Mouse (Mus musculus): ENCODE data around the gene Rasl11a. TPM values are rescaled to one million over a fixed set of nuclear protein-coding genes. Genes with fewer than 3 reads are reported as not detected.

Rasl11a gene
- polyA plus RNA-seq, 1 experiment from 2014 or later: 23.5 TPM

- no peak overlapping the region for H3K4me2 ChIP-seq (ENCODE audit: low read depth, severe bottlenecking)
- no peak for ATAC-seq (ENCODE audit: insufficient number of reproducible peaks, low FRiP score, low TSS enrichment, low read depth)
- 0 out of 2 replicates have a peak, but pooled peaks cover 1% of the 10 kb centered on the region for H3K4me1 ChIP-seq (ENCODE audit: control insufficient read depth, insufficient read depth, low read length)
- DNase-seq (ENCODE audit: low spot score): no peak
- no peak overlapping the region for H3K27ac ChIP-seq (replicated peaks; ENCODE audit: low read depth, low read length)
- no peaks in the 10 kb centered on the region for H3K27me3 ChIP-seq (ENCODE audit: control insufficient read depth, insufficient read depth, low read length)
- no peak overlapping the region for H3K4me3 ChIP-seq (ENCODE audit: low read depth, low read length)
- no peak overlapping the region for H3K9ac ChIP-seq (ENCODE audit: low read length)
- 43% methylated on average over 12 of the region's 12 CpGs for whole genome bisulfite sequencing
- H3K9me3 ChIP-seq (ENCODE audit: control insufficient read depth, low read length): no peaks in the 10 kb centered on the region
- peaks cover 11% of the 10 kb centered on the region for H3K36me3 ChIP-seq (ENCODE audit: control insufficient read depth, insufficient read depth, low read length)
Measured at GRCm38 (mm10) chr5:146838836-146839648, 5.8 kb upstream of the Rasl11a start.

- WGBS: 37% methylated on average over 5 of the region's 5 CpGs
- DNase-seq (ENCODE audit: low spot score) (no peak), ATAC-seq (ENCODE audit: insufficient number of reproducible peaks, low FRiP score, low TSS enrichment, low read depth) (no peak)
- H3K4me3 ChIP-seq (ENCODE audit: low read depth, low read length): no peak overlapping the region
- no peaks in the 10 kb centered on the region for H3K4me1 ChIP-seq (ENCODE audit: control insufficient read depth, insufficient read depth, low read length)
- H3K27ac ChIP-seq (replicated peaks; ENCODE audit: low read depth, low read length): no peak overlapping the region
- H3K9me3 ChIP-seq (ENCODE audit: control insufficient read depth, low read length): no peaks in the 10 kb centered on the region
- H3K4me2 ChIP-seq (ENCODE audit: low read depth, severe bottlenecking): no peak overlapping the region
- no peak overlapping the region for H3K9ac ChIP-seq (ENCODE audit: low read length)
- no peaks in the 10 kb centered on the region for H3K27me3 ChIP-seq (ENCODE audit: control insufficient read depth, insufficient read depth, low read length)
- peaks cover 11% of the 10 kb centered on the region for H3K36me3 ChIP-seq (ENCODE audit: control insufficient read depth, insufficient read depth, low read length)
Measured at GRCm38 (mm10) chr5:146839760-146840159, 5.1 kb upstream of the Rasl11a start.

GRCm38 (mm10) chr5:146840422-146840821 is 4.4 kb upstream of the Rasl11a start:
- no peaks in the 10 kb centered on the region for H3K4me1 ChIP-seq (ENCODE audit: control insufficient read depth, insufficient read depth, low read length)
- H3K27ac ChIP-seq (replicated peaks; ENCODE audit: low read depth, low read length): no peak overlapping the region
- H3K36me3 ChIP-seq (ENCODE audit: control insufficient read depth, insufficient read depth, low read length): peaks cover 11% of the 10 kb centered on the region
- DNase-seq (ENCODE audit: low spot score) (no peak), ATAC-seq (ENCODE audit: insufficient number of reproducible peaks, low FRiP score, low TSS enrichment, low read depth) (no peak)
- H3K9me3 ChIP-seq (ENCODE audit: control insufficient read depth, low read length): no peaks in the 10 kb centered on the region
- WGBS: 91% methylated on average over 4 of the region's 4 CpGs
- no peak overlapping the region for H3K4me2 ChIP-seq (ENCODE audit: low read depth, severe bottlenecking)
- no peak overlapping the region for H3K4me3 ChIP-seq (ENCODE audit: low read depth, low read length)
- no peaks in the 10 kb centered on the region for H3K27me3 ChIP-seq (ENCODE audit: control insufficient read depth, insufficient read depth, low read length)
- H3K9ac ChIP-seq (ENCODE audit: low read length): no peak overlapping the region

- DNase-seq (ENCODE audit: low spot score) (no peak), ATAC-seq (ENCODE audit: insufficient number of reproducible peaks, low FRiP score, low TSS enrichment, low read depth) (no peak)
- Histone ChIP-seq H3K27ac (replicated peaks; ENCODE audit: low read depth, low read length) (no peak overlapping the region), H3K4me2 (ENCODE audit: low read depth, severe bottlenecking) (no peak overlapping the region), H3K9ac (ENCODE audit: low read length) (no peak overlapping the region), H3K4me1 (ENCODE audit: control insufficient read depth, insufficient read depth, low read length) (no peaks in the 10 kb centered on the region), H3K9me3 (ENCODE audit: control insufficient read depth, low read length) (no peaks in the 10 kb centered on the region), H3K27me3 (ENCODE audit: control insufficient read depth, insufficient read depth, low read length) (no peaks in the 10 kb centered on the region), H3K36me3 (ENCODE audit: control insufficient read depth, insufficient read depth, low read length) (peaks cover 6% of the 10 kb centered on the region), H3K4me3 (ENCODE audit: low read depth, low read length) (no peak overlapping the region)
- 87% methylated on average over 5 of the region's 5 CpGs for WGBS
Measured at GRCm38 (mm10) chr5:146841301-146841700, 3.6 kb upstream of the Rasl11a start.

GRCm38 (mm10) chr5:146841996-146842395 is 2.9 kb upstream of the Rasl11a start:
- H3K9me3 ChIP-seq (ENCODE audit: control insufficient read depth, low read length): no peaks in the 10 kb centered on the region
- no peaks in the 10 kb centered on the region for H3K4me1 ChIP-seq (ENCODE audit: control insufficient read depth, insufficient read depth, low read length)
- ATAC-seq (ENCODE audit: insufficient number of reproducible peaks, low FRiP score, low TSS enrichment, low read depth): no peak
- H3K36me3 ChIP-seq (ENCODE audit: control insufficient read depth, insufficient read depth, low read length): peaks cover 2% of the 10 kb centered on the region
- H3K27me3 ChIP-seq (ENCODE audit: control insufficient read depth, insufficient read depth, low read length): no peaks in the 10 kb centered on the region
- 94% methylated on average over 4 of the region's 4 CpGs for WGBS
- H3K27ac ChIP-seq (replicated peaks; ENCODE audit: low read depth, low read length): no peak overlapping the region
- H3K4me2 ChIP-seq (ENCODE audit: low read depth, severe bottlenecking): no peak overlapping the region
- no peak overlapping the region for H3K9ac ChIP-seq (ENCODE audit: low read length)
- no peak overlapping the region for H3K4me3 ChIP-seq (ENCODE audit: low read depth, low read length)
- DNase-seq (ENCODE audit: low spot score): no peak

GRCm38 (mm10) chr5:146844301-146844941 is 450 bp upstream of the Rasl11a start:
- Histone ChIP-seq H3K4me3 (ENCODE audit: low read depth, low read length) (peak overlapping the region; percentile 68), H3K27me3 (ENCODE audit: control insufficient read depth, insufficient read depth, low read length) (no peaks in the 10 kb centered on the region), H3K4me2 (ENCODE audit: low read depth, severe bottlenecking) (peak overlapping the region; percentile 81), H3K36me3 (ENCODE audit: control insufficient read depth, insufficient read depth, low read length) (no peaks in the 10 kb centered on the region; the same call in 1 of the 2 replicates), H3K9ac (ENCODE audit: low read length) (peak overlapping the region; percentile 81; the same call in 1 of the 2 replicates), H3K9me3 (ENCODE audit: control insufficient read depth, low read length) (no peaks in the 10 kb centered on the region), H3K4me1 (ENCODE audit: control insufficient read depth, insufficient read depth, low read length) (no peaks in the 10 kb centered on the region), H3K27ac (replicated peaks; ENCODE audit: low read depth, low read length) (no peak overlapping the region)
- DNase-seq (ENCODE audit: low spot score) (peak; percentile 33), ATAC-seq (ENCODE audit: insufficient number of reproducible peaks, low FRiP score, low TSS enrichment, low read depth) (peak; percentile 15; the same call in 1 of the 2 replicates)
- 16% methylated on average over 6 of the region's 6 CpGs for WGBS

- no peak for ATAC-seq (ENCODE audit: insufficient number of reproducible peaks, low FRiP score, low TSS enrichment, low read depth)
- H3K4me3 ChIP-seq (ENCODE audit: low read depth, low read length): no peak overlapping the region
- no peak overlapping the region for H3K4me2 ChIP-seq (ENCODE audit: low read depth, severe bottlenecking)
Measured at GRCm38 (mm10) chr5:146846489-146846888, 1.6 kb downstream of the Rasl11a start.

GRCm38 (mm10) chr5:146848936-146849582 is 4.2 kb downstream of the Rasl11a start:
- no peak overlapping the region for H3K9ac ChIP-seq (ENCODE audit: low read length)

More at GRCm38 (mm10) chr5:146846489-146846888, 1.6 kb downstream of the Rasl11a start:
- no peak overlapping the region for H3K27ac ChIP-seq (replicated peaks; ENCODE audit: low read depth, low read length)
- H3K9me3 ChIP-seq (ENCODE audit: control insufficient read depth, low read length): no peaks in the 10 kb centered on the region
- no peaks in the 10 kb centered on the region for H3K27me3 ChIP-seq (ENCODE audit: control insufficient read depth, insufficient read depth, low read length)
- no peaks in the 10 kb centered on the region for H3K4me1 ChIP-seq (ENCODE audit: control insufficient read depth, insufficient read depth, low read length)
- WGBS: 61% methylated on average over 2 of the region's 2 CpGs
- H3K9ac ChIP-seq (ENCODE audit: low read length): no peak overlapping the region
- no peak for DNase-seq (ENCODE audit: low spot score)
- no peaks in the 10 kb centered on the region for H3K36me3 ChIP-seq (ENCODE audit: control insufficient read depth, insufficient read depth, low read length)

More at GRCm38 (mm10) chr5:146848936-146849582, 4.2 kb downstream of the Rasl11a start:
- DNase-seq (ENCODE audit: low spot score): no peak
- Histone ChIP-seq H3K27me3 (ENCODE audit: control insufficient read depth, insufficient read depth, low read length) (no peaks in the 10 kb centered on the region), H3K27ac (replicated peaks; ENCODE audit: low read depth, low read length) (no peak overlapping the region), H3K4me2 (ENCODE audit: low read depth, severe bottlenecking) (no peak overlapping the region), H3K9me3 (ENCODE audit: control insufficient read depth, low read length) (no peaks in the 10 kb centered on the region), H3K36me3 (ENCODE audit: control insufficient read depth, insufficient read depth, low read length) (no peaks in the 10 kb centered on the region), H3K4me3 (ENCODE audit: low read depth, low read length) (no peak overlapping the region), H3K4me1 (ENCODE audit: control insufficient read depth, insufficient read depth, low read length) (no peaks in the 10 kb centered on the region)
- no peak for ATAC-seq (ENCODE audit: insufficient number of reproducible peaks, low FRiP score, low TSS enrichment, low read depth)
- WGBS: 89% methylated on average over 4 of the region's 4 CpGs
